Mouse (Mus musculus): Measurements from ENCODE around the gene Hspa2. TPM values are rescaled to one million over a fixed set of nuclear protein-coding genes. Genes with fewer than 3 reads are reported as not detected.
A peak's percentile ranks its signal among the peaks of the same experiment; 100 is the strongest.

Hspa2 gene
- polyA plus RNA-seq, 1 experiment from 2014 or later, result 4.6 TPM

GRCm38 (mm10) chr12:76388794-76389193 lies 15.2 kb upstream of the Hspa2 start:
- no peak for ATAC-seq (ENCODE audit: low FRiP score)
- no peak overlapping the region for H3K27ac ChIP-seq
- 84% methylated on average over 11 of the region's 11 CpGs for WGBS
- peaks cover 31% of the 10 kb centered on the region for H3K36me3 ChIP-seq (replicated peaks)
- H3K9ac ChIP-seq, result no peak overlapping the region
- H3K4me3 ChIP-seq (replicated peaks), result no peak overlapping the region
- no peaks in the 10 kb centered on the region for H3K4me1 ChIP-seq
- no peak overlapping the region for H3K4me2 ChIP-seq
- H3K27me3 ChIP-seq, result no peaks in the 10 kb centered on the region
- no peaks in the 10 kb centered on the region for H3K9me3 ChIP-seq

DNA sequence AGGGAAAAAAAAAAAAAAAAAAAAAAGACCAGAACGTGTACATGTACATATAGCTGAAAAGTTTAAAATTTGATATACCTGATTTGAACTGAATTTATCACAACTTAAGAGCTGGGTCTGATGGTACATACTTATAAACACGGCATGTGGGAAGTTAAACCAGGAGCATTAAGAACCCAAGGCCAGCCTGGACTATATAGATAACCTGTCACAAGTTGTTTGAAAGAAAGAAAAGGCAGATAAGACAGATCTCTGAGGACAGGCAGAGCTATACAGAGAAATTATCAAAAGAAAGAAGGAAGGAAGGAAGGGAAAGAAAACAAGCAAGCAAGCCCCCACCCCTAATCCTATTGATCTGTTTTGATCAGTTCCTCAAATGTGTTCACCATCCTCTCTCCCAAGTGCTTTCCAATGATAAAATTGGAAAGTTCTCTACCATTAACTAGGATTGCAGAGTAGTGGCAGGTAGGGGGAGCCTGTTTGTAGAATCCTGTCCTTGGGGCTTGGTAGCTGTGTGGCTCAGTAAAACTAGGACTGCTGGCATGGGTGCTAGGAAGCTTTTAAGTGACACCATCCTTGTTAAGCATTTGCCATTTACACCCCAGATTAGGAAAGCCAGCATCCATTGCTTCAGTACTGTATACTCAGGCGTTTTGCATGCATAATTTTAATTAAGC lies 12.2 kb upstream of the Hspa2 start:
- no peak overlapping the region for H3K4me3 ChIP-seq (replicated peaks)
- H3K27me3 ChIP-seq, result no peaks in the 10 kb centered on the region
- no peaks in the 10 kb centered on the region for H3K9me3 ChIP-seq
- ATAC-seq (ENCODE audit: low FRiP score), result no peak
- 78% methylated on average over 3 of the region's 3 CpGs for WGBS
- H3K27ac ChIP-seq, result no peak overlapping the region
- H3K36me3 ChIP-seq (replicated peaks), result peaks cover 14% of the 10 kb centered on the region; the same call in 1 of the 2 replicates
- H3K4me2 ChIP-seq, result no peak overlapping the region
- H3K4me1 ChIP-seq, result no peaks in the 10 kb centered on the region
- no peak overlapping the region for H3K9ac ChIP-seq

- 87% methylated on average over 5 of the region's 5 CpGs for WGBS
These were observed 11.0 kb upstream of the Hspa2 start for GRCm38 (mm10) chr12:76392979-76393378.

GRCm38 (mm10) chr12:76397281-76397680 lies 6.7 kb upstream of the Hspa2 start:
- Histone ChIP-seq H3K27ac (no peak overlapping the region), H3K9ac (no peak overlapping the region), H3K4me1 (no peaks in the 10 kb centered on the region), H3K36me3 (replicated peaks) (no peaks in the 10 kb centered on the region), H3K4me3 (replicated peaks) (no peak overlapping the region), H3K4me2 (no peak overlapping the region), H3K27me3 (peaks cover 7% of the 10 kb centered on the region), H3K9me3 (no peaks in the 10 kb centered on the region)
- WGBS, result 90% methylated on average over 5 of the region's 5 CpGs
- ATAC-seq (ENCODE audit: low FRiP score), result no peak

More at GRCm38 (mm10) chr12:76392979-76393378, 11.0 kb upstream of the Hspa2 start:
- no peak overlapping the region for H3K4me3 ChIP-seq (replicated peaks)
- H3K4me2 ChIP-seq, result no peak overlapping the region
- no peak overlapping the region for H3K9ac ChIP-seq
- peaks cover 9% of the 10 kb centered on the region; the same call in 1 of the 2 replicates for H3K36me3 ChIP-seq (replicated peaks)
- H3K27ac ChIP-seq, result no peak overlapping the region
- ATAC-seq (ENCODE audit: low FRiP score), result no peak
- no peaks in the 10 kb centered on the region for H3K9me3 ChIP-seq
- H3K27me3 ChIP-seq, result no peaks in the 10 kb centered on the region
- no peaks in the 10 kb centered on the region for H3K4me1 ChIP-seq

DNA sequence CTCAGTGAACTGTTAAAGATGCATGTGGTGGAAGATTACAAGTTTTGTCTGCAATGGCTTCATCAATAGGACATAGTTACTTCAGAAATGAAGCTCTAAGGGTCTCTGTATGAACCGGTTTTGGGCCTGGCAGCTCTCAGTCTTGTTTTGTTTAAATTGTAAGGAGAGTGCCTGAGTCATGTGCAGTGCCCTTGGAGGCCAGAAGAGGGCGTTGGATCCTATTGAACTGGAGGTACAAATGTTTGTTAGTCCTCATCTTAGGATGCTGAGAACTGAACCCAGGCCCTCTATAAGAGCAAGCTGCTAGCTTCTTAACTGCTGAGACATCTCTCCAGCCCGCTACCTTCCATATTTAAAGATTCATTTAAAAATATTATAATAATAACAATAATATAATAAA lies 2.3 kb upstream of the Hspa2 start:
- no peak overlapping the region for H3K4me2 ChIP-seq
- H3K9me3 ChIP-seq, result no peaks in the 10 kb centered on the region
- no peak overlapping the region for H3K27ac ChIP-seq
- no peak overlapping the region for H3K4me3 ChIP-seq (replicated peaks)
- WGBS, result 54% methylated on average over 3 of the region's 3 CpGs
- H3K27me3 ChIP-seq, result peaks cover 37% of the 10 kb centered on the region
- no peak for ATAC-seq (ENCODE audit: low FRiP score)
- H3K4me1 ChIP-seq, result peaks cover 25% of the 10 kb centered on the region
- no peak overlapping the region for H3K9ac ChIP-seq
- H3K36me3 ChIP-seq (replicated peaks), result no peaks in the 10 kb centered on the region

GRCm38 (mm10) chr12:76402991-76403885 lies 738 bp upstream of the Hspa2 start:
- Histone ChIP-seq H3K9me3 (no peaks in the 10 kb centered on the region), H3K4me1 (peaks cover 25% of the 10 kb centered on the region), H3K9ac (peak overlapping the region; percentile 67), H3K36me3 (replicated peaks) (no peaks in the 10 kb centered on the region), H3K27ac (peak overlapping the region; percentile 89), H3K4me3 (replicated peaks) (peak overlapping the region; percentile 72), H3K4me2 (peak overlapping the region; percentile 83), H3K27me3 (peaks cover 49% of the 10 kb centered on the region)
- WGBS, result under 1% methylated on average over 54 of the region's 54 CpGs
- ATAC-seq (ENCODE audit: low FRiP score), result peak; percentile 91

DNA sequence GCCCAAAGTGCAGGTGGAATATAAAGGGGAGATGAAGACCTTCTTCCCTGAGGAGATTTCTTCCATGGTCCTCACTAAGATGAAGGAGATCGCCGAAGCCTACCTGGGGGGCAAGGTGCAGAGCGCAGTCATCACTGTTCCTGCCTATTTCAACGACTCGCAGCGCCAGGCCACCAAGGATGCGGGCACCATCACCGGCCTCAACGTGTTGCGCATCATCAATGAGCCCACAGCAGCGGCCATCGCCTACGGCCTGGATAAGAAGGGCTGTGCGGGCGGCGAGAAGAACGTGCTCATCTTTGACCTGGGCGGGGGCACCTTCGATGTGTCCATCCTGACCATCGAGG lies 833 bp downstream of the Hspa2 start:
- H3K27me3 ChIP-seq, result peaks cover 49% of the 10 kb centered on the region
- ATAC-seq (ENCODE audit: low FRiP score), result no peak
- H3K9me3 ChIP-seq, result no peaks in the 10 kb centered on the region
- H3K4me3 ChIP-seq (replicated peaks), result peak overlapping the region; percentile 72
- H3K9ac ChIP-seq, result 0 out of 2 replicates have a peak overlapping the region, but pooled peaks have one; percentile 38
- no peaks in the 10 kb centered on the region for H3K36me3 ChIP-seq (replicated peaks)
- WGBS, result 9% methylated on average over 20 of the region's 20 CpGs
- H3K4me1 ChIP-seq, result peaks cover 25% of the 10 kb centered on the region
- no peak overlapping the region for H3K27ac ChIP-seq
- H3K4me2 ChIP-seq, result peak overlapping the region; percentile 83

DNA sequence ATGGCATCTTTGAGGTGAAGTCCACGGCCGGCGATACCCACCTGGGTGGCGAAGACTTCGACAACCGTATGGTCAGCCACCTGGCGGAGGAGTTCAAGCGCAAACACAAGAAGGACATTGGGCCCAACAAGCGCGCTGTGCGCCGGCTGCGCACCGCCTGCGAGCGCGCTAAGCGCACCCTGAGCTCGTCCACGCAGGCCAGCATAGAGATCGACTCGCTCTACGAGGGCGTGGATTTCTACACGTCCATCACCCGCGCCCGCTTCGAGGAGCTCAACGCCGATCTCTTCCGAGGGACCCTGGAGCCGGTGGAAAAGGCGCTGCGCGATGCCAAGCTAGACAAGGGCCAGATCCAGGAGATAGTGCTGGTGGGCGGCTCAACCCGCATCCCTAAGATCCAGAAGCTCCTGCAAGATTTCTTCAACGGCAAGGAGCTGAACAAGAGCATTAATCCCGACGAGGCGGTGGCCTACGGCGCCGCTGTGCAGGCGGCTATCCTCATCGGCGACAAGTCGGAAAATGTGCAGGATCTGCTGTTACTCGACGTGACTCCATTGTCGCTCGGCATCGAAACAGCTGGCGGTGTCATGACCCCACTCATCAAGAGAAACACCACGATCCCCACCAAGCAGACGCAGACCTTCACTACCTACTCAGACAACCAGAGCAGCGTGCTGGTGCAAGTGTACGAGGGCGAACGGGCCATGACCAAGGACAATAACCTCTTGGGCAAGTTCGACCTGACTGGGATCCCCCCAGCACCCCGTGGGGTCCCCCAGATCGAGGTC lies 1.4 kb downstream of the Hspa2 start:
- Histone ChIP-seq H3K36me3 (replicated peaks) (no peaks in the 10 kb centered on the region), H3K27ac (no peak overlapping the region), H3K9ac (no peak overlapping the region), H3K4me2 (peak overlapping the region; percentile 83), H3K4me3 (replicated peaks) (peak overlapping the region; percentile 72), H3K9me3 (no peaks in the 10 kb centered on the region), H3K27me3 (peaks cover 49% of the 10 kb centered on the region), H3K4me1 (peaks cover 25% of the 10 kb centered on the region)
- WGBS, result 4% methylated on average over 63 of the region's 64 CpGs
- no peak for ATAC-seq (ENCODE audit: low FRiP score)

DNA sequence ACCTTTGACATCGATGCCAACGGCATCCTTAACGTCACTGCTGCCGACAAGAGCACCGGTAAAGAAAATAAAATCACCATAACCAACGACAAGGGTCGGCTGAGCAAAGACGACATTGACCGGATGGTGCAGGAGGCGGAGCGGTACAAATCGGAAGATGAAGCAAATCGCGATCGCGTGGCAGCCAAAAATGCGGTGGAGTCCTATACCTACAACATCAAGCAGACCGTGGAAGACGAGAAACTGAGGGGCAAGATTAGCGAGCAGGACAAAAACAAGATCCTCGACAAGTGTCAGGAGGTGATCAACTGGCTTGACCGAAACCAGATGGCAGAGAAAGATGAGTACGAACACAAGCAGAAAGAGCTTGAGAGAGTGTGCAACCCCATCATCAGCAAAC lies 2.0 kb downstream of the Hspa2 start:
- H3K36me3 ChIP-seq (replicated peaks), result no peaks in the 10 kb centered on the region

DNA sequence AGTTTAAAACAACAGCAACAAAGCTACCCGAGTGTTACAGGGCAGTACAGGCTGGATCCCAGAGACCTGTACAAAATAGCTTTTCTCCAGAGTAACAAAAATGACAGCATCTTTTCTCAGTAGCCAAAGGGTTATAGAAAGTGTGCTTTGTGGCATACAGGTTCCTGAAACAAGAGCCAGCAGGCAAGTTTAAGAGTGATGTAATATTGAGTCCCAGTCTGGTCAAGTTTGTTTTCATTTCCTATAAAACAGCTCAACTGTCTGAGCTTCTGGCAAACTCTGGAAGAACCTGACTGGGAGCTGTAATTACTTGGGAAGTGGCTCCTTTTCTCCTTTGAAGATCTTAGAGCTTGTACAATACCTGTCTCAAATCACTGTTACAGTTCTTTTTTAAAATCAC lies 3.2 kb downstream of the Hspa2 start:
- no peak overlapping the region for H3K27ac ChIP-seq
- peaks cover 25% of the 10 kb centered on the region for H3K4me1 ChIP-seq
- H3K9ac ChIP-seq, result no peak overlapping the region
- no peaks in the 10 kb centered on the region for H3K9me3 ChIP-seq
- 43% methylated on average over 1 of the region's 1 CpGs for WGBS
- H3K27me3 ChIP-seq, result peaks cover 43% of the 10 kb centered on the region
- H3K36me3 ChIP-seq (replicated peaks), result no peaks in the 10 kb centered on the region
- H3K4me2 ChIP-seq, result no peak overlapping the region
- no peak overlapping the region for H3K4me3 ChIP-seq (replicated peaks)
- no peak for ATAC-seq (ENCODE audit: low FRiP score)

More for the DNA sequence above, 2.0 kb downstream of the Hspa2 start:
- no peaks in the 10 kb centered on the region for H3K9me3 ChIP-seq
- peak overlapping the region; percentile 83 for H3K4me2 ChIP-seq
- no peak overlapping the region for H3K27ac ChIP-seq
- peaks cover 25% of the 10 kb centered on the region for H3K4me1 ChIP-seq
- peak overlapping the region; percentile 72 for H3K4me3 ChIP-seq (replicated peaks)
- ATAC-seq (ENCODE audit: low FRiP score), result no peak
- 4% methylated on average over 23 of the region's 23 CpGs for WGBS
- H3K9ac ChIP-seq, result no peak overlapping the region
- peaks cover 49% of the 10 kb centered on the region for H3K27me3 ChIP-seq

DNA sequence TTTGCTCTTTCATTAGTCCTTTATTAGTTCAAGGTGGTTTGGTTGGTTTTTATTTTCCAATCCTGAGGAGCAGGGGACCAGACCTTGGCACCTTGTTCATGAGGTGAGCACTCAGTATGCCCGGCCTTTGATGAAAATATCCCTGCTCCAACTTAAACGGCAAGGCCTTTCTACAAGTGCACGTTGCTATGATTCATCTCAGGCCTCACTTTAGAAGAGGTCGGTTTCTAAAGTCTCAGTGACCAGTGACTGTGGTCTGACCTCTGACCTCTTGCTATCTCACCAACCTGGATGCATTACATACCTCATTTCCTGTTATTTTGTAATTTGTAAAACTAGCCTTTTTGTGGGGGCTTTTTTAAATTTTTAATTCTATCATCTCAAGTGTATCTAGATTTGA lies 5.2 kb downstream of the Hspa2 start:
- Histone ChIP-seq H3K27me3 (peaks cover 34% of the 10 kb centered on the region), H3K9ac (no peak overlapping the region), H3K4me1 (peaks cover 20% of the 10 kb centered on the region), H3K4me2 (no peak overlapping the region), H3K27ac (no peak overlapping the region), H3K36me3 (replicated peaks) (no peaks in the 10 kb centered on the region), H3K9me3 (no peaks in the 10 kb centered on the region), H3K4me3 (replicated peaks) (no peak overlapping the region)
- WGBS, result 72% methylated on average over 4 of the region's 4 CpGs
- ATAC-seq (ENCODE audit: low FRiP score), result no peak

DNA sequence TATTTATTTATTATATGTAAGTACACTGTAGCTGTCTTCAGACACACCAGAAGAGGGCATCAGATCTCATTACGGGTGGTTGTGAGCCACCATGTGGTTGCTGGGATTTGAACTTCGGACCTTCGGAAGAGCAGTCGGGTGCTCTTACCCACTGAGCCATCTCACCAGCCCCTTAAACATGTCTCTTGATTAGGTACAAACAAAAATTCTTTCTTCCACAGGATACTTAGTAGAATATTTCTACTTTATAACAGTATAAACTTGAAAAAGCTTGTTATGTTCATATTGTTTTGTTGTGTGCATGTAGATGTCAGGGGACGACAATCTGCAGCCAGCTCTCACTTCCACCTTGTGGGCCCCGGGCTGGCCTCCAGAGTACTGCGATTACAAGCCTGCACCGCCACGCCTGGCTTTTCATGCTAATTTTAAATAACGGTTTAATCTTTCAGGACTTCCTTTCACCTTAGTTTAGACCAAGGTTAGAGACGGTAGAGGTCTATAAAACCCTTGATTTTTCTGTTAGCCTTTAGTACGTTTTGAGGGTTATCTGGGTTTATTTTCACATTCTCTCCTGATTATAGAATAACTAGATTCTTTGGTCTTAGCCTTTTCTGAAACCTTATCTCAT lies 11.5 kb downstream of the Hspa2 start:
- Histone ChIP-seq H3K4me3 (replicated peaks) (no peak overlapping the region), H3K36me3 (replicated peaks) (no peaks in the 10 kb centered on the region), H3K27me3 (peaks cover 26% of the 10 kb centered on the region), H3K4me2 (no peak overlapping the region), H3K4me1 (peaks cover 7% of the 10 kb centered on the region), H3K9me3 (peaks cover 6% of the 10 kb centered on the region; the same call in 1 of the 2 replicates), H3K27ac (no peak overlapping the region), H3K9ac (no peak overlapping the region)
- no peak for ATAC-seq (ENCODE audit: low FRiP score)
- WGBS, result 87% methylated on average over 12 of the region's 12 CpGs

Measured in forebrain, embryonic 12.5 days (tissue).